Mouse (Mus musculus): ENCODE measurements around the gene Fam166b. TPM values are rescaled to one million over a fixed set of nuclear protein-coding genes. Genes with fewer than 3 reads are reported as not detected.

The Fam166b gene
- total and polyA plus RNA-seq, 3 experiments = not detected

GRCm38 (mm10) chr4:43417269-43418062 is 11.5 kb downstream of the Fam166b start:
- no peak for DNase-seq (ENCODE audit: extremely low read depth)
- no peak overlapping the region for H3K4me2 ChIP-seq (ENCODE audit: insufficient read depth, low read depth, poor library complexity, severe bottlenecking)
- no peak overlapping the region for H3K4me3 ChIP-seq (replicated peaks in 1 of 3; ENCODE audit: low read depth in 2 of 3, low read length in 2 of 3, poor library complexity in 1 of 3)
- no peaks in the 10 kb centered on the region for H3K79me2 ChIP-seq (replicated peaks; ENCODE audit: control insufficient read depth, extremely low read depth, insufficient read depth, poor library complexity, severe bottlenecking)
- dilution Hi-C loops (cut with MboI; ENCODE audit: extremely low pct_ligation_motif_present, extremely low pct_unique_long_range_greater_than_20kb, low sequenced_read_pairs) (no loop called here), in situ Hi-C loops (cut with MboI; ENCODE audit: low pct_ligation_motif_present, low pct_unique_long_range_greater_than_20kb, low sequenced_read_pairs) (loop anchor here (25.0 kb wide), 1 partner anchor 330 kb away; no protein-coding TSS in a partner anchor)
- TF ChIP-seq ELF1 (IDR thresholded peaks at IDR 0.05; ENCODE audit: low read depth, low read length) = no peak
- no peak for TF ChIP-seq MXI1 (IDR thresholded peaks at IDR 0.05; ENCODE audit: low read depth, low read length)
- TF ChIP-seq E2F4 (IDR thresholded peaks at IDR 0.05; ENCODE audit: insufficient replicate concordance, low read depth, low read length) = no peak
- no peak for TF ChIP-seq MAFK (IDR thresholded peaks at IDR 0.05; ENCODE audit: insufficient replicate concordance, low read length)
- TF ChIP-seq USF1 (IDR thresholded peaks at IDR 0.05; ENCODE audit: low read depth, low read length) = no peak
- no peak for TF ChIP-seq NRF1 (IDR thresholded peaks at IDR 0.05; ENCODE audit: low read depth, low read length)
- no peak for TF ChIP-seq CHD1 (IDR thresholded peaks at IDR 0.05; ENCODE audit: low read depth, low read length)
- TF ChIP-seq ZKSCAN1 (IDR thresholded peaks at IDR 0.05; ENCODE audit: borderline replicate concordance, low read depth, low read length) = no peak
- no peak for TF ChIP-seq JUND (conservative IDR thresholded peaks at IDR 0.05; ENCODE audit: low read depth, low read length)
- no peak for TF ChIP-seq HCFC1 (IDR thresholded peaks at IDR 0.05; ENCODE audit: low read depth, low read length)
- H3K9me3 ChIP-seq (replicated peaks; ENCODE audit: low read length) = no peaks in the 10 kb centered on the region
- no peaks in the 10 kb centered on the region for H3K36me3 ChIP-seq (replicated peaks in 1 of 2; ENCODE audit: control insufficient read depth in 1 of 2, insufficient read depth in 1 of 2, low read length in 1 of 2)
- H3K4me1 ChIP-seq (ENCODE audit: control insufficient read depth in 1 of 2, insufficient read depth in 2 of 2) = peaks cover 5 to 23% of the 10 kb centered on the region in 2 experiments
- peaks cover 22% of the 10 kb centered on the region for H3K27me3 ChIP-seq (replicated peaks)
- H3K27ac ChIP-seq (ENCODE audit: insufficient read depth, low read depth) = no peak overlapping the region
- no peak overlapping the region for H3K9ac ChIP-seq (ENCODE audit: insufficient read depth, low read depth)

DNA sequence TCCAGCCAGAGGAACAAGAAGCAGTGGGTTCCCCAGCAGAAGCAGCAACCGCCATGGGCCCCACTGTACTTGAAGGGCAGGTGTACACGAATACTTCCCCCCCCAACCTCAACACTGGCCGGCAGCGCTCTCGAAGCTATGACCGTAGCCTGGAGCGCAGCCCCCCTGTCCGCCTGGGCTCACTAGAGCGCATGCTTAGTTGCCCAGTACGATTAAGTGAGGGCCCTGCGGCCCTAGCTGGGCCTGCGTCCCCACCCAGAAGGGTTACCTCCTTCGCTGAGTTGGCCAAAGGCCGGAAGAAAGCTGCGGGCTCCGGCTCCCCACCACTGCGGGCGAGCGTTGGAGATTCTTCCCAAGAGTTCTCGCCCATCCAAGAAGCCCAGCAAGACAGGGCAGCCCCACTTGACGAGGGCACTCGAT is 12.9 kb downstream of the Fam166b start:
- peaks cover 12% of the 10 kb centered on the region for H3K27me3 ChIP-seq (replicated peaks)
- TF ChIP-seq CTCF (conservative IDR thresholded peaks at IDR 0.05 in 1 of 2, IDR thresholded peaks at IDR 0.05 in 1 of 2; ENCODE audit: low read depth in 2 of 2, low read length in 2 of 2) (no peak), IRF4 (IDR thresholded peaks at IDR 0.05; ENCODE audit: low read depth, low read length) (no peak), MAFK (IDR thresholded peaks at IDR 0.05; ENCODE audit: insufficient replicate concordance, low read length) (no peak), CHD1 (IDR thresholded peaks at IDR 0.05; ENCODE audit: low read depth, low read length) (no peak), MEF2A (IDR thresholded peaks at IDR 0.05; ENCODE audit: borderline replicate concordance, low read depth, low read length) (no peak), USF1 (IDR thresholded peaks at IDR 0.05; ENCODE audit: low read depth, low read length) (no peak), MYC (IDR thresholded peaks at IDR 0.05; ENCODE audit: low read depth, low read length) (no peak), ZNF384 (IDR thresholded peaks at IDR 0.05; ENCODE audit: low read depth, low read length) (no peak), ELF1 (IDR thresholded peaks at IDR 0.05; ENCODE audit: low read depth, low read length) (no peak), MAZ (IDR thresholded peaks at IDR 0.05; ENCODE audit: low read depth, low read length) (no peak), MXI1 (IDR thresholded peaks at IDR 0.05; ENCODE audit: low read depth, low read length) (no peak), TCF12 (IDR thresholded peaks at IDR 0.05; ENCODE audit: low read depth, low read length) (no peak), ZC3H11A (IDR thresholded peaks at IDR 0.05; ENCODE audit: low read depth, low read length) (no peak), BHLHE40 (IDR thresholded peaks at IDR 0.05; ENCODE audit: low read depth, low read length) (no peak), ETS1 (conservative IDR thresholded peaks at IDR 0.05; ENCODE audit: low read depth, low read length) (no peak), RCOR1 (conservative IDR thresholded peaks at IDR 0.05; ENCODE audit: low read depth, low read length) (no peak), USF2 (conservative IDR thresholded peaks at IDR 0.05; ENCODE audit: low read depth, low read length) (no peak), E2F4 (IDR thresholded peaks at IDR 0.05; ENCODE audit: insufficient replicate concordance, low read depth, low read length) (no peak), KAT2A (IDR thresholded peaks at IDR 0.05; ENCODE audit: insufficient replicate concordance, low read length) (no peak)
- H3K4me2 ChIP-seq (ENCODE audit: insufficient read depth, low read depth, poor library complexity, severe bottlenecking) = no peak overlapping the region
- DNase-seq (ENCODE audit: extremely low read depth) = no peak
- no peak overlapping the region for H3K27ac ChIP-seq (ENCODE audit: insufficient read depth, low read depth)
- no peak overlapping the region for H3K9ac ChIP-seq (ENCODE audit: insufficient read depth, low read depth)
- in situ Hi-C loops (cut with MboI; ENCODE audit: low pct_ligation_motif_present, low pct_unique_long_range_greater_than_20kb, low sequenced_read_pairs) = loop anchor here (25.0 kb wide), 1 partner anchor 329 kb away; no protein-coding TSS in a partner anchor
- no peaks in the 10 kb centered on the region for H3K36me3 ChIP-seq (replicated peaks in 1 of 2; ENCODE audit: control insufficient read depth in 1 of 2, insufficient read depth in 1 of 2, low read length in 1 of 2)
- dilution Hi-C loops (cut with MboI; ENCODE audit: extremely low pct_ligation_motif_present, extremely low pct_unique_long_range_greater_than_20kb, low sequenced_read_pairs) = no loop called here
- H3K79me2 ChIP-seq (replicated peaks; ENCODE audit: control insufficient read depth, extremely low read depth, insufficient read depth, poor library complexity, severe bottlenecking) = no peaks in the 10 kb centered on the region
- no peak overlapping the region for H3K4me3 ChIP-seq (replicated peaks in 1 of 3; ENCODE audit: low read depth in 2 of 3, low read length in 2 of 3, poor library complexity in 1 of 3)
- H3K9me3 ChIP-seq (replicated peaks; ENCODE audit: low read length) = no peaks in the 10 kb centered on the region
- peaks cover 5 to 23% of the 10 kb centered on the region in 2 experiments for H3K4me1 ChIP-seq (ENCODE audit: control insufficient read depth in 1 of 2, insufficient read depth in 2 of 2)
